Mouse (Mus musculus): ENCODE measurements at regions not wholly inside any gene's neighbourhood (a gene's known extent, or its start where the extent isn't known, plus 50 kb on each side); places are given as distances from the start of the nearest gene placed in this dataset.

GRCm38 (mm10) chr2:128379151-128379550, 211.9 kb upstream of the Spdye4c start:
- no peaks in the 10 kb centered on the region for H3K9me3 ChIP-seq (ENCODE audit: control insufficient read depth, low read length)
- H3K4me2 ChIP-seq (replicated peaks; ENCODE audit: low read depth, low read length, severe bottlenecking), result no peak overlapping the region
- H3K27ac ChIP-seq (replicated peaks; ENCODE audit: low read depth, low read length), result no peak overlapping the region
- H3K27me3 ChIP-seq (ENCODE audit: control insufficient read depth, insufficient read depth, low read length), result no peaks in the 10 kb centered on the region
- peaks cover 7% of the 10 kb centered on the region for H3K4me1 ChIP-seq (ENCODE audit: control insufficient read depth, insufficient read depth, low read length)
- TF ChIP-seq POLR2A (IDR thresholded peaks at IDR 0.05; ENCODE audit: borderline replicate concordance, extremely low read depth, insufficient read depth, insufficient read length), result no peak
- H3K4me3 ChIP-seq (replicated peaks; ENCODE audit: low read length), result no peak overlapping the region
- H3K9ac ChIP-seq (ENCODE audit: low read depth, low read length, severe bottlenecking), result no peak overlapping the region
- ATAC-seq (ENCODE audit: low FRiP score, low read depth), result no peak
- WGBS, result 79% methylated on average over 8 of the region's 8 CpGs
- H3K36me3 ChIP-seq (ENCODE audit: control insufficient read depth, insufficient read depth, low read length), result no peaks in the 10 kb centered on the region
- no peak for DNase-seq (ENCODE audit: low spot score)

DNA sequence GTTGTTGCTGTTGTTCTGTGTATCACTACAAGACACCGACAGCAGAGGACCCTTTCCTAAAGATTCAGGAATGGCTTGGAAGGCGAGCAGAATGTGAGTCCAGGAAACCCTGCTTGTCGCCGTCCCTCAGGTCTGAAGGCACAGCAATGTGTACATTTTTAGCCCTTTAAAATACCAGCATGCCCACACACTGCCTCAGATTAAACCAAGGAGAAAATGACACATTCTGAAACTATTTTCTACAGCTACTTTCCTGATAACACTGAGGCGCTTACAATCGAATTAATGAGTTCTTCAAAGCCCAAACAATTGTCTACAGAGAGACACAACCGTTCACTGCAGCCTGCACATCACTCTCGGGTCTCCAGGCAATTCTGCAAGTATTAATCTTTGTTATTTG, 211.5 kb upstream of the Spdye4c start:
- TF ChIP-seq POLR2A (IDR thresholded peaks at IDR 0.05; ENCODE audit: borderline replicate concordance, extremely low read depth, insufficient read depth, insufficient read length), result no peak
- ATAC-seq (ENCODE audit: low FRiP score, low read depth) (no peak), DNase-seq (ENCODE audit: low spot score) (no peak)
- Histone ChIP-seq H3K4me2 (replicated peaks; ENCODE audit: low read depth, low read length, severe bottlenecking) (no peak overlapping the region), H3K4me1 (ENCODE audit: control insufficient read depth, insufficient read depth, low read length) (peaks cover 7% of the 10 kb centered on the region), H3K27ac (replicated peaks; ENCODE audit: low read depth, low read length) (no peak overlapping the region), H3K36me3 (ENCODE audit: control insufficient read depth, insufficient read depth, low read length) (no peaks in the 10 kb centered on the region), H3K9me3 (ENCODE audit: control insufficient read depth, low read length) (no peaks in the 10 kb centered on the region), H3K27me3 (ENCODE audit: control insufficient read depth, insufficient read depth, low read length) (no peaks in the 10 kb centered on the region), H3K9ac (ENCODE audit: low read depth, low read length, severe bottlenecking) (no peak overlapping the region), H3K4me3 (replicated peaks; ENCODE audit: low read length) (no peak overlapping the region)
- WGBS, result 67% methylated on average over 8 of the region's 8 CpGs

- Histone ChIP-seq H3K4me2 (replicated peaks; ENCODE audit: low read depth, low read length, severe bottlenecking) (no peak overlapping the region), H3K27ac (replicated peaks; ENCODE audit: low read depth, low read length) (no peak overlapping the region), H3K4me1 (ENCODE audit: control insufficient read depth, insufficient read depth, low read length) (peaks cover 7% of the 10 kb centered on the region), H3K9me3 (ENCODE audit: control insufficient read depth, low read length) (no peaks in the 10 kb centered on the region), H3K9ac (ENCODE audit: low read depth, low read length, severe bottlenecking) (no peak overlapping the region), H3K4me3 (replicated peaks; ENCODE audit: low read length) (no peak overlapping the region), H3K36me3 (ENCODE audit: control insufficient read depth, insufficient read depth, low read length) (no peaks in the 10 kb centered on the region), H3K27me3 (ENCODE audit: control insufficient read depth, insufficient read depth, low read length) (no peaks in the 10 kb centered on the region)
- ATAC-seq (ENCODE audit: low FRiP score, low read depth), result no peak
- WGBS, result 57% methylated on average over 7 of the region's 7 CpGs
- no peak for TF ChIP-seq POLR2A (IDR thresholded peaks at IDR 0.05; ENCODE audit: borderline replicate concordance, extremely low read depth, insufficient read depth, insufficient read length)
- no peak for DNase-seq (ENCODE audit: low spot score)
Measured at GRCm38 (mm10) chr2:128380581-128380980, 210.4 kb upstream of the Spdye4c start.

- WGBS, result 77% methylated on average over 5 of the region's 5 CpGs
- DNase-seq (ENCODE audit: low spot score) (no peak), ATAC-seq (ENCODE audit: low FRiP score, low read depth) (no peak)
- H3K9ac ChIP-seq (ENCODE audit: low read depth, low read length, severe bottlenecking), result no peak overlapping the region
- peaks cover 7% of the 10 kb centered on the region for H3K4me1 ChIP-seq (ENCODE audit: control insufficient read depth, insufficient read depth, low read length)
- no peak overlapping the region for H3K4me2 ChIP-seq (replicated peaks; ENCODE audit: low read depth, low read length, severe bottlenecking)
- TF ChIP-seq POLR2A (IDR thresholded peaks at IDR 0.05; ENCODE audit: borderline replicate concordance, extremely low read depth, insufficient read depth, insufficient read length), result no peak
- H3K4me3 ChIP-seq (replicated peaks; ENCODE audit: low read length), result no peak overlapping the region
- H3K9me3 ChIP-seq (ENCODE audit: control insufficient read depth, low read length), result no peaks in the 10 kb centered on the region
- H3K27me3 ChIP-seq (ENCODE audit: control insufficient read depth, insufficient read depth, low read length), result no peaks in the 10 kb centered on the region
- no peaks in the 10 kb centered on the region for H3K36me3 ChIP-seq (ENCODE audit: control insufficient read depth, insufficient read depth, low read length)
- H3K27ac ChIP-seq (replicated peaks; ENCODE audit: low read depth, low read length), result no peak overlapping the region
Measured at GRCm38 (mm10) chr2:128381684-128382205, 209.3 kb upstream of the Spdye4c start.

DNA sequence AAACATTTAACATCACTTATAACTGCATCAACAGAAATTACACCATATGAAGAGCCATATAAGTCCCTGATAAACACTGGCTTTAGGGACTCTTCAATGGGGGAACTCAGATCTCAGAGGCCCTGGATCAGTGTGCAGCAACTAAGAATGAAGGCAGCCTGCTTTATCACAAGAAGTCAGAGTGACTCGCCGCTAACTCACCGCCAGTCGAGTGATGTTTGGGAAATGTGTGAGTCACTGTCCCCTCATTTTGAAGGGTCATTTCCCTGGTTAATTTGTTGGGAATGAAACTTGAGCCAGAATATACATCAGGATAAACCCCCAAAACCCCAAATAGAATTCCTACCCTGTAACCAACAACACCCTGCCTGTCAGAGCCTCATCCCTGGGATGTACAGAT, 208.5 kb upstream of the Spdye4c start:
- ATAC-seq (ENCODE audit: low FRiP score, low read depth) (no peak), DNase-seq (ENCODE audit: low spot score) (no peak)
- peaks cover 3% of the 10 kb centered on the region for H3K4me1 ChIP-seq (ENCODE audit: control insufficient read depth, insufficient read depth, low read length)
- no peaks in the 10 kb centered on the region for H3K9me3 ChIP-seq (ENCODE audit: control insufficient read depth, low read length)
- H3K4me3 ChIP-seq (replicated peaks; ENCODE audit: low read length), result no peak overlapping the region
- H3K9ac ChIP-seq (ENCODE audit: low read depth, low read length, severe bottlenecking), result no peak overlapping the region
- no peaks in the 10 kb centered on the region for H3K27me3 ChIP-seq (ENCODE audit: control insufficient read depth, insufficient read depth, low read length)
- no peaks in the 10 kb centered on the region for H3K36me3 ChIP-seq (ENCODE audit: control insufficient read depth, insufficient read depth, low read length)
- H3K27ac ChIP-seq (replicated peaks; ENCODE audit: low read depth, low read length), result no peak overlapping the region
- no peak overlapping the region for H3K4me2 ChIP-seq (replicated peaks; ENCODE audit: low read depth, low read length, severe bottlenecking)
- 90% methylated on average over 4 of the region's 4 CpGs for WGBS
- no peak for TF ChIP-seq POLR2A (IDR thresholded peaks at IDR 0.05; ENCODE audit: borderline replicate concordance, extremely low read depth, insufficient read depth, insufficient read length)

DNA sequence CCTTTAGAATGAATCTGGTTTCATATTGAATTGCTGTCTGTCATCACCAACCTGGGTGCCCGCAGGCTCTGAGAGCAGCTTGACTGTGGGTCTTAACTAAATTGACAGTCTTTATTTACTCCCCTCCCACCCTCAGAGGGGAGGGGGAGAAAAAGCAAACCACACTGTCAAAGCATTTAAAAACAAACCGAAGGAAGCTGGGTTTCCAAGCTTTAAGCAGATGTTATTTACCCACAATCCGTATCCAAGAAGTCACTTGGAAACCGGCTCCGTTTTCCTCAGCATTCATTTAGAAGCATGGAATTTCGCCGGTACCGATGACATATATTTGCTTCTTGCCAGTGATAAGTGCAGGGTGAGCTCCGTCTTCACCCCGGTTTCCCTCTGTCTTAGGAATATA, 206.4 kb upstream of the Spdye4c start:
- ATAC-seq (ENCODE audit: low FRiP score, low read depth) (no peak), DNase-seq (ENCODE audit: low spot score) (no peak)
- Histone ChIP-seq H3K4me3 (replicated peaks; ENCODE audit: low read length) (no peak overlapping the region), H3K9ac (ENCODE audit: low read depth, low read length, severe bottlenecking) (no peak overlapping the region), H3K9me3 (ENCODE audit: control insufficient read depth, low read length) (no peaks in the 10 kb centered on the region), H3K4me1 (ENCODE audit: control insufficient read depth, insufficient read depth, low read length) (peaks cover 2% of the 10 kb centered on the region; the same call in 1 of the 2 replicates), H3K36me3 (ENCODE audit: control insufficient read depth, insufficient read depth, low read length) (no peaks in the 10 kb centered on the region), H3K4me2 (replicated peaks; ENCODE audit: low read depth, low read length, severe bottlenecking) (no peak overlapping the region), H3K27me3 (ENCODE audit: control insufficient read depth, insufficient read depth, low read length) (no peaks in the 10 kb centered on the region), H3K27ac (replicated peaks; ENCODE audit: low read depth, low read length) (no peak overlapping the region)
- WGBS, result 79% methylated on average over 10 of the region's 10 CpGs
- TF ChIP-seq POLR2A (IDR thresholded peaks at IDR 0.05; ENCODE audit: borderline replicate concordance, extremely low read depth, insufficient read depth, insufficient read length), result no peak

Data from limb, embryonic 14.5 days (tissue).